Comparison of ENCODE assay signal across 8 mouse cellular contexts in genomic region chr2:66184431-66185164, GRCm38 (mm10). TPM values are rescaled to one million over a fixed set of nuclear protein-coding genes. Genes with fewer than 3 reads are reported as not detected.
DNase-seq lines count a peak whose midpoint lies in the region; ATAC-seq and TF ChIP-seq lines count a peak whose summit lies in the region.

No protein-coding gene starts in this region.

- peaks cover 11% of the 10 kb centered on the region for H3K4me1 ChIP-seq in forebrain, embryonic 13.5 days
- peaks cover 20% of the 10 kb centered on the region for H3K4me1 ChIP-seq in forebrain, embryonic 10.5 days
- H3K4me1 ChIP-seq in liver, postnatal 0 days (ENCODE audit: insufficient read depth), result no peaks in the 10 kb centered on the region
- H3K4me1 ChIP-seq in liver, embryonic 11.5 days (replicated peaks; ENCODE audit: control insufficient read depth, insufficient read depth, low read length), result no peaks in the 10 kb centered on the region
- peaks cover 8% of the 10 kb centered on the region; the same call in 1 of the 2 replicates for H3K4me1 ChIP-seq in forebrain, embryonic 16.5 days (replicated peaks; ENCODE audit: control insufficient read depth, insufficient read depth, low read length)
- no peaks in the 10 kb centered on the region for H3K4me1 ChIP-seq in midbrain, postnatal 0 days (ENCODE audit: insufficient read depth, low read length)

- peak; percentile 40 for TF ChIP-seq CTCF in liver, postnatal 0 days (IDR thresholded peaks at IDR 0.05; ENCODE audit: low read depth)
- peak; percentile 87 for TF ChIP-seq CTCF in midbrain, postnatal 0 days (IDR thresholded peaks at IDR 0.05)

- H3K4me3 ChIP-seq in forebrain, embryonic 13.5 days, result no peak overlapping the region
- H3K4me3 ChIP-seq in forebrain, embryonic 10.5 days, result no peak overlapping the region
- H3K4me3 ChIP-seq in liver, postnatal 0 days (ENCODE audit: low read depth, low read length), result no peak overlapping the region
- no peak overlapping the region for H3K4me3 ChIP-seq in liver, embryonic 11.5 days (ENCODE audit: low read depth, low read length)
- H3K4me3 ChIP-seq in forebrain, embryonic 16.5 days (replicated peaks; ENCODE audit: low read length), result no peak overlapping the region
- no peak overlapping the region for H3K4me3 ChIP-seq in midbrain, postnatal 0 days (ENCODE audit: low read depth, low read length)

- H3K27me3 ChIP-seq in forebrain, embryonic 13.5 days, result no peaks in the 10 kb centered on the region
- no peaks in the 10 kb centered on the region for H3K27me3 ChIP-seq in forebrain, embryonic 10.5 days (ENCODE audit: poor library complexity, severe bottlenecking)
- no peaks in the 10 kb centered on the region for H3K27me3 ChIP-seq in liver, postnatal 0 days (ENCODE audit: insufficient read depth, low read length)
- no peaks in the 10 kb centered on the region for H3K27me3 ChIP-seq in liver, embryonic 11.5 days (replicated peaks; ENCODE audit: control insufficient read depth, insufficient read depth, low read length)
- H3K27me3 ChIP-seq in forebrain, embryonic 16.5 days (replicated peaks; ENCODE audit: control insufficient read depth, insufficient read depth, low read length), result no peaks in the 10 kb centered on the region
- H3K27me3 ChIP-seq in midbrain, postnatal 0 days (ENCODE audit: insufficient read depth, low read length), result no peaks in the 10 kb centered on the region

- H3K27ac ChIP-seq in forebrain, embryonic 13.5 days, result no peak overlapping the region
- no peak overlapping the region for H3K27ac ChIP-seq in forebrain, embryonic 10.5 days
- H3K27ac ChIP-seq in liver, postnatal 0 days (ENCODE audit: low read depth), result no peak overlapping the region
- H3K27ac ChIP-seq in liver, embryonic 11.5 days (ENCODE audit: low read depth, low read length), result no peak overlapping the region
- H3K27ac ChIP-seq in forebrain, embryonic 16.5 days (ENCODE audit: low read length), result no peak overlapping the region
- H3K27ac ChIP-seq in midbrain, postnatal 0 days (ENCODE audit: low read depth, low read length), result no peak overlapping the region

- peak; percentile 67; the same call in 1 of the 2 replicates for ATAC-seq in forebrain, embryonic 13.5 days
- ATAC-seq in liver, postnatal 0 days, result no peak
- no peak for ATAC-seq in liver, embryonic 11.5 days (replicated peaks; ENCODE audit: low FRiP score)
- 0 out of 2 replicates have a peak, but pooled peaks have one; percentile 47 for ATAC-seq in forebrain, embryonic 16.5 days
- peak; percentile 83; the same call in 1 of the 2 replicates for ATAC-seq in midbrain, postnatal 0 days (ENCODE audit: low FRiP score)

- no peak for TF ChIP-seq EP300 in liver, postnatal 0 days (IDR thresholded peaks at IDR 0.05; ENCODE audit: low read depth)

- peaks cover 4% of the 10 kb centered on the region; the same call in 1 of the 2 replicates for H3K36me3 ChIP-seq in forebrain, embryonic 13.5 days (ENCODE audit: poor library complexity, severe bottlenecking)
- peaks cover 13% of the 10 kb centered on the region for H3K36me3 ChIP-seq in forebrain, embryonic 10.5 days (replicated peaks)
- no peaks in the 10 kb centered on the region for H3K36me3 ChIP-seq in liver, postnatal 0 days (replicated peaks; ENCODE audit: insufficient read depth, low read length)
- no peaks in the 10 kb centered on the region for H3K36me3 ChIP-seq in liver, embryonic 11.5 days (ENCODE audit: control insufficient read depth, insufficient read depth, low read length)
- H3K36me3 ChIP-seq in forebrain, embryonic 16.5 days (ENCODE audit: control insufficient read depth, insufficient read depth), result peaks cover 6% of the 10 kb centered on the region; the same call in 1 of the 2 replicates
- peaks cover 6% of the 10 kb centered on the region; the same call in 1 of the 2 replicates for H3K36me3 ChIP-seq in midbrain, postnatal 0 days (ENCODE audit: insufficient read depth, low read length)

- no peak overlapping the region for H3K9ac ChIP-seq in forebrain, embryonic 13.5 days
- H3K9ac ChIP-seq in liver, postnatal 0 days (replicated peaks), result no peak overlapping the region
- no peak overlapping the region for H3K9ac ChIP-seq in liver, embryonic 11.5 days (ENCODE audit: low read depth, low read length)
- H3K9ac ChIP-seq in forebrain, embryonic 16.5 days (replicated peaks; ENCODE audit: low read depth, low read length), result no peak overlapping the region
- no peak overlapping the region for H3K9ac ChIP-seq in midbrain, postnatal 0 days (replicated peaks; ENCODE audit: low read length, poor library complexity, severe bottlenecking)

- no peak for DNase-seq in forebrain, embryonic 10.5 days (ENCODE audit: extremely low spot score, low spot score)
- DNase-seq in liver, postnatal 0 days, result no peak
- DNase-seq in liver, embryonic 11.5 days (ENCODE audit: low spot score), result no peak
- DNase-seq in midbrain, postnatal 0 days (ENCODE audit: low spot score), result peak; percentile 82
- DNase-seq in frontal cortex, postnatal 14 days (ENCODE audit: low spot score in 2 of 2), result no peak
- no peak for DNase-seq in urinary bladder, adult 2 months (ENCODE audit: low spot score)

- H3K9me3 ChIP-seq in forebrain, embryonic 13.5 days (replicated peaks), result no peaks in the 10 kb centered on the region
- H3K9me3 ChIP-seq in forebrain, embryonic 10.5 days, result no peaks in the 10 kb centered on the region
- no peaks in the 10 kb centered on the region for H3K9me3 ChIP-seq in liver, postnatal 0 days (ENCODE audit: low read length)
- no peaks in the 10 kb centered on the region for H3K9me3 ChIP-seq in liver, embryonic 11.5 days (ENCODE audit: control insufficient read depth, low read length)
- no peaks in the 10 kb centered on the region for H3K9me3 ChIP-seq in forebrain, embryonic 16.5 days (ENCODE audit: control insufficient read depth, low read length)
- H3K9me3 ChIP-seq in midbrain, postnatal 0 days (ENCODE audit: low read length), result no peaks in the 10 kb centered on the region

- H3K4me2 ChIP-seq in forebrain, embryonic 13.5 days, result no peak overlapping the region
- no peak overlapping the region for H3K4me2 ChIP-seq in liver, postnatal 0 days (ENCODE audit: low read depth, low read length)
- no peak overlapping the region for H3K4me2 ChIP-seq in liver, embryonic 11.5 days
- H3K4me2 ChIP-seq in forebrain, embryonic 16.5 days (ENCODE audit: low read length), result no peak overlapping the region
- no peak overlapping the region for H3K4me2 ChIP-seq in midbrain, postnatal 0 days (ENCODE audit: low read depth, low read length, poor library complexity, severe bottlenecking)

- 85% methylated on average over 7 of the region's 7 CpGs for WGBS in forebrain, embryonic 13.5 days
- WGBS in forebrain, embryonic 10.5 days, result 82% methylated on average over 7 of the region's 7 CpGs
- 80% methylated on average over 7 of the region's 7 CpGs for WGBS in liver, postnatal 0 days (ENCODE audit: insufficient replicate concordance)
- WGBS in liver, embryonic 11.5 days, result 81% methylated on average over 7 of the region's 7 CpGs
- WGBS in forebrain, embryonic 16.5 days, result 90% methylated on average over 7 of the region's 7 CpGs
- 80% methylated on average over 7 of the region's 7 CpGs for WGBS in midbrain, postnatal 0 days

RNA-seq across cellular contexts. Expression of gene Galnt3, which starts 59.8 kb away (rescaled TPM):
- 0.41 and 0.73 TPM in 2 replicates for polyA plus RNA-seq in forebrain, embryonic 13.5 days (2015; fragmentation: Nextera tagmentation; extraction: Ambion mirVana)
- polyA plus RNA-seq in forebrain, embryonic 10.5 days (2016; fragmentation: Nextera tagmentation; extraction: Ambion mirVana), result 0.34 and 0.60 TPM in 2 replicates
- polyA plus RNA-seq in liver, postnatal 0 days (2015; fragmentation: Nextera tagmentation; extraction: Ambion mirVana), result 0.21 and 0.31 TPM in 2 replicates
- polyA plus RNA-seq in liver, embryonic 11.5 days (2014; fragmentation: Nextera tagmentation; extraction: Ambion mirVana), result 0.39 and 0.51 TPM in 2 replicates
- 0.24 and 0.60 TPM in 2 replicates for polyA plus RNA-seq in forebrain, embryonic 16.5 days (2015; fragmentation: Nextera tagmentation; extraction: Ambion mirVana)
- 3.5 and 4.7 TPM in 2 replicates for total RNA-seq in midbrain, postnatal 0 days (2014; rRNA removed)
- 1.3 and 1.5 TPM in 2 replicates for polyA plus RNA-seq in midbrain, postnatal 0 days (2015; fragmentation: Nextera tagmentation; extraction: Ambion mirVana)
- polyA plus RNA-seq in urinary bladder, adult 2 months (2012; rRNA removed), result 5.6 and 7.9 TPM in 2 replicates

Comparison
In these comparisons a context has a peak if more than half of its experiments do, and no peak if none do; other contexts are left out.
1. ATAC-seq: peak in forebrain, embryonic 13.5 days (single experiment), forebrain, embryonic 16.5 days (single experiment) and midbrain, postnatal 0 days (single experiment); none in liver, postnatal 0 days (single experiment) and liver, embryonic 11.5 days (single experiment).